Mouse (Mus musculus): ENCODE results near the gene Perm1. TPM values are rescaled to one million over a fixed set of nuclear protein-coding genes. Genes with fewer than 3 reads are reported as not detected.
A peak's percentile ranks its signal among the peaks of the same experiment; 100 is the strongest.

The Perm1 gene
- under 1 TPM; 0.19 to 0.33 TPM for total RNA-seq (2021)
- long read RNA-seq, experiment 1 = 0 reads
- long read RNA-seq, experiment 2 = 0 reads

- DNase-seq (ENCODE audit: low spot score in 2 of 2) = no peak
These were observed at the start of gene Perm1 for GRCm38 (mm10) chr4:156215649-156216048. Gene Perm1 (plus strand): TSS chr4:156215868.

- DNase-seq (ENCODE audit: low spot score in 2 of 2) = no peak
These were observed 49.2 kb upstream of the Perm1 start for GRCm38 (mm10) chr4:156166477-156166876.

- DNase-seq (ENCODE audit: low spot score in 2 of 2) = no peak
These were observed 47.1 kb upstream of the Perm1 start for GRCm38 (mm10) chr4:156168611-156169010.

DNA sequence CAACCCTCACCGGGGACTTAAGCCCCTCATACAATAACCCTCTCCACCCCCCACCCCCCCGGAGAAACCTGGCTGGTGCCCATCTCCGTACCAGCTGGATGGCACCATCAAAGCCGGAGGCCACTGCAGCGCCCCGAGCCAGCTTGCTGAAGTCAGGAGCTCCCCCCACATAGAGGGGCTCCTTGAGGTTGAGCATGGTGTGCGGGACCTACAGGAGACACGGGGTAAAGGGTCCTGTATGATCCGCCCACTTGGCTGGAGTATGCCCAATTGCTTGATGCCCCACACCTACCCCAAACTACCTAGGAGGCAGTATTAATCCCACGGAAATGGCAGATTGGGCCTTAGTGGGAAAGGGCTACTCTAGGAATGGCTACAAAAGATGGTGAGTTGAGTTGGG is 46.5 kb upstream of the Perm1 start:
- DNase-seq (ENCODE audit: low spot score in 2 of 2) = no peak

DNA sequence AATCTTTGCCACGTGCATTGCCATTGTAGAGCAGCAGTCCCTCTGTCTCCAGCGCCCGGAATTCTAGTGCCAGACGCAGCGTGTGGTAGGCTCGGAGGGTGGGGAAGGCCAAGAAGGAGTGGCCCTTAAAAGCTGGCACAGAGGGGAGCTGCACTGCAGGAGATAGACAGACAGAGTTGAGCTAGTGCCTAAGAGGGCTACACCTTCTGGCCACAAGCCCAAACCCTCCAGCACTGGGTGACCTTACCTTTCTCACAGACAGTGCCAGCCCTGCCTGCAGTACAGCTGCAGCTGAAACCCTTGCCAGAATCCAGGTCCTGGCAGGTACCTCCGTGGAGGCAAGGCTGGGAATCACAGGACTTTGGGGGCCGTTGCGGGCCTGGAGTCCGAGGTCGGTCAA is 43.8 kb upstream of the Perm1 start:
- no peak for DNase-seq (ENCODE audit: low spot score in 2 of 2)

- no peak for DNase-seq (ENCODE audit: low spot score in 2 of 2)
These were observed 38.0 kb upstream of the Perm1 start for GRCm38 (mm10) chr4:156177630-156178029.

- DNase-seq (ENCODE audit: low spot score in 2 of 2) = no peak
These were observed 31.9 kb upstream of the Perm1 start for GRCm38 (mm10) chr4:156183747-156184146.

- no peak for DNase-seq (ENCODE audit: low spot score in 2 of 2)
These were observed 31.2 kb upstream of the Perm1 start for GRCm38 (mm10) chr4:156184291-156184954.

- DNase-seq (ENCODE audit: low spot score in 2 of 2) = no peak
These were observed 30.2 kb upstream of the Perm1 start for GRCm38 (mm10) chr4:156185456-156185949.

DNA sequence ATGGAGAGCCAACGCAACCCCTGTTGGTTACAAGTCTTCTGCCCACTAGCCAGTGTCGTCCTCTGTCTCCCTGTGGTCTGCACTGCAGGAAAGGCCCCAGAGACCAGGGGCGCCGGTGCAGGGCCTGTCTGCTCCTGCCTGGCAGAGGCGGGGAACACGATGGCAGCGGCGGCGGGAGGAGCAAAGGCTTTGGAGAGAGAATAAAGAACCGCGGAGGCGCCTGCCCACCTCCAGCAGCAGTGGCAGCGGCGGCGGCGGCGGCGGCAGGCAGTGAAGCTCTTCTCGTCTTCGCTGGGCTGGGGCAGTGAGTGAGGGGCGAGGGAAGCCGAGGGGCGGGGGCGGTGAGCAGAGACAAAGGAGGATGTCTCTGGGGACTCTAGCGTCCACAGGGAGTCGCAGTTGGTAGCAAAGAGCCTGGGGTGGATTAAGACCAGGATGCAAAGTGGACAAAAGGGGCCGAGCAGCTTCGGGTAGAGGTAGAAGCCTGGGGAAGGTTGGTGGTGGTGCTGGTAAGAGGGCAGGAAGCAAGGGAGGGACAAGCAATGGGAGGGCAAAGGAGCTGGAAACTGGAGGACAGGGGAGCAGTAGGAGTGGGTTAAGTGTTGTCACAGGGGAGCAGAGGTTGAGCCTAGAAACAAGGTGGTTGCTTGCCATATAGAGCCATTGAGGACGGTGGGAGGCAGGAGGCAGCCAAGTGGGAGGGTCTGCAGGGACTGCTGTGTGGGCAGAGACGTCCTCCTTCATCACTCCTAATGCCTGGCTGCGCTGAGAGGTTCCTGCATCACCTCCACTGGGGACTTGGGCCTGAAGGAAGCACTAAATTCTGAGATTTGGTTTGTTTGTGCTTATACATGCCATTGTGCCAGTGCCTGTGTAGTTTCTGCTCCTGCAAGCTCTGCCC is 29.5 kb upstream of the Perm1 start:
- DNase-seq (ENCODE audit: low spot score in 2 of 2) = peak; percentile 65 to 76

DNA sequence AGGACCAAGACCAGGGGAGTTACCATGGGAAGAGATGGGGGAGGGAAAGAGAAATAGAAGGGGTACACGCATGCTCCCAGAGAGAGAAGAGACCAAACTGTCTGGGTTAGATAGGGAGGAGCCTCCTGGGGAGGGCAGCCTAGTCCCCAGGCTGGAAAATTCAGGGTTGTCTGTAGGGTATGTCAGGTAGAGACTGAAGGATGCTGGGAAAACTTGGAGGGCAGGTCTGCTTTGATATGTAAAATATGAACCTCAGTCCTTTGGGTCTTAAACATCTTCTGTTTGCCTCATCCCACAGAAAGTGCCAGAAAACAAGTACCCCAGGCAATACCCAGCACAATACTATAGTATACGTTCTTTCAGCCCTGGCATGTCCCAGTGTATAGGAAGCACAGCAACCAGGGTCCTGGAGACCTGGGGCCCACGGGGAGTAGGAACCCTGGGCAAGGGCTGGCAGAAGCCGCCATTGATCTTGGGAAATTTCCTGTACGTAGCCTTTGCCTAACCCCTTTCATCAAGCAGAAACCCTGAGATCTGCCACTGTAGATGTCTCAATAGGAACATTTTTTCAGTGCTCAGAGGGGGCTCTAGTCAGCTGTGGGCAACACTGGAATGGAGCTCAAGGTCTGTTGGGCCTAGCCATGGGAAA is 27.4 kb upstream of the Perm1 start:
- no peak for DNase-seq (ENCODE audit: low spot score in 2 of 2)

DNA sequence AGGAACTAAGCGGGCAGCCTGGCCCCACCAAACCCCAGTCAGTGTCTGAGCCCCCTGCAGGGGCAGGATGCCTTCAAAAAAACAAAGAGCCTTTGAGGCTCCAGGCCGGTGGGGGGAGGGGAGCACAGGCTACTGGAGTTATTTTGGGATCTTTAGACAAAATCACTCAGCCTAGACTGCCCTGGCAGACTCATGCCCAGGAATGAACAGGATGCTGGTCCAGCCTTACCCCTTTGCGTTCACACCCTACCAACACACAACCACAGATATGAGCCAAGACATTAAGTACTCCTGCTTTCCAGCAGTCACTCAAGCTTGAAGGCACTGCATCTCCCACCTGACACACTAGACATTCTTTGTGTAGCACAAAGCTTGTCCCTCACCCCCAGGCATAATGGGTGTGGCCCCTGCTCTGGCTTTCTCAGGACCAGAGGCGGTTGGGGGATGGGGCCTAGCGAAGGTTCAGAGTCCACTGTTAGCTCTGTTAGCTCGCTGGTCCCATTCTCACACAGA is 26.8 kb upstream of the Perm1 start:
- DNase-seq (ENCODE audit: low spot score in 2 of 2) = no peak

DNA sequence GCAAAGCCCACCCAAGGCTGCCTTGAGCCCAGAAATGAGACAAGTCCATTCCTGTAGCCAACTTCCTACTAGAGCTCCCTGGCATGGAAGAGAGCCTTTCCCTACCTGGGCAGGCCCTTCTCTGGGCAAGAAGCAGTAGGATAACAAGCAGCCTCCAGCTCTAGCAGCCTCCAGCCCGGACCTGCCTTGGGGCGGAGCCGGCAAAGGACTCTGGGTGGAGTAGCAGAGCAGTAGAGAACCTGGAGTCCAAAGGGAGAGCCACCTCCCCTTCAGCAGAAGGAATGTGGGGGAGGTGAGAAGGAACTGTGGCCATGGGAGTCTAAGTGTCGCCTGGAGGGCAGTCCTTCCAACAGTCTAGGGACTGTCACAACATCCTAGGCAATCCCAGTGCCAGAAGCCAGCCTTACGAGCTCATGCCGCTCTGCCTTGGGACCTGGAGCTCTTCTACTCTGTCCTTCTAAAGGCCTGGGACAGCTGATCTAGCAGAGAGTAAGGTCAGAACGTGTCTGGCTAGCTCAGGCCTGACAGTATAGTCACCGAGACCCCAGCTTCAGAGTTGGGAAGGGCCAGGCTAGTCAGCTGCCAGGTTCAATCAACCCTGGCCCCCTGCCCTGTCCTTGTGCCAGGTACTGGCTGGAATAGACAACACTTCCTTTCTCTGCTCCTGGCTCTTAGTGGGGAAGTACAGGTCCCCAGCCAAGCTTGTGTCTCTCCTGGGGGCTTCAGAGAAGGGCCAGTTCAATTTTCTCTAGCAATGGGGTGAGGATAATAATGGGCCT is 23.1 kb upstream of the Perm1 start:
- no peak for DNase-seq (ENCODE audit: low spot score in 2 of 2)

DNA sequence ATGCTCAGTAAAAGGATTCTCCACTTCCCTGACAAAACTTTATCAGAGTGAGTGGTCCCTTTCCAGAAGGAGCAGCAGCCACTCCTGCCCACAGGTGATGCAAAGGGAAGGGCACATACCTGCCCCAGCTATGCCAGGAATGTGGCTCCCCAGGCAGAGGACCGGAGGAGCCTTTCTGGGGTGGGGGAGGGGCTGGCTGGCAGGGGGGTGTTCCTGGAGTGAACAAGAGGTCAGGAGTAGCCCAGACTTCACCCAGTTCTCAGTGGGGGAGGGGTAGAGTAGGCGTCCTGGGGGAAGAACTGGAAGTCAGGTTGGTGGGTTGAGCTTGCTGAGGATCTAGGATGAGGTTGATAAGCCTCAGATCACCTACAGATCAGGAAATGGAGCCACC is 22.5 kb upstream of the Perm1 start:
- no peak for DNase-seq (ENCODE audit: low spot score in 2 of 2)

DNA sequence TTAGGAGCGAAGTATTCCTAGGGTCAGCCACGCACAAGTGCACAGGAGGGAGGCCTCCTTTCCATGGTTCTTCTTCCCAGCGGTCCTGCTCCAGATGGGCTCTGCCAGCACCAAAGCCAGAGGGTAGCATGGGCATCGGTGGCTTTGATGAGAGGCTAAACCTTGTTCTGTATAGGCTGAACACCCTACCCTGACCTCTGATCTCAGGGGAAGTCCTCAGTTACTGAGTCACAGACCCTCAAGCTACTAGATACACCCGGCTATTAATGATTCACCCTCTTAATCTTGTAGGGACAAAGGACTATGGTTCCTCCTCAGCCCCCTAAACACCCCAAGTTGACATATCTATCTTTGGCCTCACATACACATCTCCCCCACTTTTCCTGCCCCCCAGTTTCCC is 21.8 kb upstream of the Perm1 start:
- no peak for DNase-seq (ENCODE audit: low spot score in 2 of 2)

DNA sequence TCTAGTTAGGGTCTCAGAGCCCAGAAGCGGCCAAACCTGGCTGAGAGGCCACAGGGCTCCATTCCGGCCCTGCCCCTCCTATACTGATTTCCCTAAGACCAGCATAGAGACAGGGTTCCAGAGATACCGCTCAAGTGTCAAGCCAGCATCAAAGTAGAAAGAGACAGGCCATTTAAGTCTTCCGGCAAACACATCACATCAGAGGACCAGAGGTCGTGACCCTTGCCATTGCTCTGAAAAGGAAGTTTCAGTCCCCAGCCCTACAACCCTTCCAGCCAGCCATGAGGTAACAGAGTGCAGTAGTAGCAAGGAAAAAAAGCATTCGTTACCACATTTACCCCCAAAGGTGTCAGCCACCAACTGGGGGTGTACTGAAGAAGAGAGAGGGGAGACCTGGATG is 21.3 kb upstream of the Perm1 start:
- DNase-seq (ENCODE audit: low spot score in 2 of 2) = no peak

DNA sequence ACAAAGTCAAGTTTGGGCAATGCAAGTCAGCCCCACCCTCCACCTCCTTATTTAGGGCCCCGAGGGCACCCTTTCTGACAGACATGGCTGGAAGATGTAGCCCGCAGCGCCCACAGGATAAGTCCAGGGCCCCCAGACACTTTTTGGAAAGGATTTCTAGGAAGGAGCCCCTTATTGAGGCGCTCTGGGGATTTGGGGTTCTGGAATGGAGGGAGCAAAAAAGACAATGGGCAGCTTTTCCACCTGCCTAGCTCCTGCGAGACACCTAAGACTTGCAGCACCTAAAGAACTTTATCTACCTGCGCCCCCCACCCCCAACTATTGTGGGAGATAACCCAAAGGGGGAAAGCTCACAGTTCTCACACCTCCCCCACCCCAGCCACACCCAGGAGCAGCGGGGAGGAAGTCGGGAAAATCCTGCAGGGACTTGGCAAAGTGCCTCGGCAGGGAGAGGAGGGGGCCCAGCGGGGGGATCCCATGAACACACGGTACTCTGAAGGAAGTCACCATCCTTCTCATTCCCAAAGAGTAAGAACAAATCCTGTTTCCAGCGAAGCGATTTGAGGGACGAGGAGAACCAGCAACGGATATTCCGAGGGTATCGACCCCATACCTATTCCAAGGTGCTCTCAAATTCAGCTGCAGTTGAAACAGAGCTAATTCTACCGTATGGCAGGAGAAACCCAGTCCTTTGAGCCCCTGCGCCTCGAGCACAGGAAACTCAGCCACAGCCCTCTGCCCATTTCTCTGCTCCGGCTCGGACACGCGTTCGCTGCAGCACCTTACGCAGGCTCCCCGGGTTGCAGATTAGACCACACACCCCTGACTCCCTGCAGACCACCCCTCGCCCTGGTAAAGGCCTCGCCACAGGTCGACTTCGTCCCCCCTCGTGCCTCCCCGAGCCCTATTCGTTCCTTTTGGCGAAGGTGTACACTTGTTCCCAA is 19.5 kb upstream of the Perm1 start:
- peak in 1 of 2 experiments; percentile 24 for DNase-seq (ENCODE audit: low spot score in 2 of 2)

DNA sequence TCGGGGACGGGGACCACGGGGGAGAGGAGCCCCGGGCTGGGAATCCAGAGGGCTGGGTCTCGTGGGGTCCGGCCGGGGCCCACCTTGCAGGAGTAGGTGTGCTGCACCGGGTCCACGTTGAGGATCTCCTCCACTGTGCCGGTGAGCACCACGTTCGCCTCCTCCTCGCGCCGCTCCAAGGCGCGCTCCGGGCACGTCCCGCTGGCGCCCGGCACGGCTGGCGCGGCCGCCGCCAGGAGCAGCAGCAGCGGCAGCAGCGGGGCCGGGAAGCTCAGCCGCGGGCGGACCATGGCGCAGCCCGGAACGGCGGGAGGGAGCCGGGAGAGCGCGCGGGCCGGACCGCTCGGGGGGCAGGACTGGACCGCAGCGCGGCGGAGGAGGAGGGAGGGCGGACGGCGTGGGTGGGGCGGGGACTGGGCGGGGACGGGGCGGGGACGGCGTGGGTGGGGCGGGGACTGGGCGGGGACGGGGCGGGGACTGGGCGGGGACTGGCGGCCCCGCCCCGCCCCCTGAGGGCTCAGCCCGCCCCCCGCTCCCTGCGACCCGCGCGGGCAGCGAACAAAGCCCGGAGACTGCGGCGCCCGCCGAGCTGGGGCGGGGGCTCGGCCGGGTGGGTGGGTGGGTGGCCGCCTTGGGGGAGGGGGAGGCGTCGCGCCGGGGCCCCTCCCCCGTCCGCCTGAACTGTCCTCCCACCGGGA is 18.4 kb upstream of the Perm1 start, which contains the start of gene Agrn:
Gene Agrn, minus strand, starts transcription at position 358 of the 698 bp plus-strand sequence.
- DNase-seq (ENCODE audit: low spot score in 2 of 2) = peak; percentile 49 to 50

GRCm38 (mm10) chr4:156197829-156198205 is 17.9 kb upstream of the Perm1 start:
- DNase-seq (ENCODE audit: low spot score in 2 of 2) = peak; percentile 68
